Mouse (Mus musculus) thymus, adult 2 months (tissue): Measurements from ENCODE around the gene Cks1b.

Experiments
- CTCF ChIP-seq: fragments of 200-500 bp; IDR thresholded peaks from 2 replicates; pipeline ENCODE4 v1.5.1; 2012; ENCODE audit warnings: mild to moderate bottlenecking, control low read depth, low read length, moderate library complexity, borderline replicate concordance; ENCODE audit not compliant: control insufficient read depth, poor library complexity, insufficient read depth; ENCODE audit errors: extremely low read depth
- POLR2A ChIP-seq: fragments of 200-500 bp; IDR thresholded peaks from 2 replicates; pipeline ENCODE4 v1.6.1; 2012; ENCODE audit warnings: mild to moderate bottlenecking, low read length, control low read depth, moderate library complexity; ENCODE audit not compliant: control insufficient read depth, poor library complexity, insufficient read depth; ENCODE audit errors: extremely low read depth

- no peak for TF ChIP-seq POLR2A
- TF ChIP-seq CTCF = no peak
Measured at GRCm38 (mm10) chr3:89454401-89455177, 36.4 kb upstream of the Cks1b start, which contains the start of gene Pmvk.
